Mouse (Mus musculus) cortical plate, adult 2 months (tissue): Measurements from ENCODE around the gene Dnmt3a.

Source experiments
- CTCF ChIP-seq: fragments of 200-500 bp; IDR thresholded peaks from 2 replicates; pipeline ENCODE4 v1.5.1; 2011; ENCODE audit warnings: mild to moderate bottlenecking, control low read depth, low read length; ENCODE audit not compliant: insufficient read depth; ENCODE audit errors: extremely low read depth
- POLR2A ChIP-seq: fragments of 200-500 bp; IDR thresholded peaks from 2 replicates; pipeline ENCODE4 v1.6.1; 2011; ENCODE audit warnings: mild to moderate bottlenecking, low read length, control low read depth; ENCODE audit not compliant: insufficient read depth; ENCODE audit errors: extremely low read depth

DNA sequence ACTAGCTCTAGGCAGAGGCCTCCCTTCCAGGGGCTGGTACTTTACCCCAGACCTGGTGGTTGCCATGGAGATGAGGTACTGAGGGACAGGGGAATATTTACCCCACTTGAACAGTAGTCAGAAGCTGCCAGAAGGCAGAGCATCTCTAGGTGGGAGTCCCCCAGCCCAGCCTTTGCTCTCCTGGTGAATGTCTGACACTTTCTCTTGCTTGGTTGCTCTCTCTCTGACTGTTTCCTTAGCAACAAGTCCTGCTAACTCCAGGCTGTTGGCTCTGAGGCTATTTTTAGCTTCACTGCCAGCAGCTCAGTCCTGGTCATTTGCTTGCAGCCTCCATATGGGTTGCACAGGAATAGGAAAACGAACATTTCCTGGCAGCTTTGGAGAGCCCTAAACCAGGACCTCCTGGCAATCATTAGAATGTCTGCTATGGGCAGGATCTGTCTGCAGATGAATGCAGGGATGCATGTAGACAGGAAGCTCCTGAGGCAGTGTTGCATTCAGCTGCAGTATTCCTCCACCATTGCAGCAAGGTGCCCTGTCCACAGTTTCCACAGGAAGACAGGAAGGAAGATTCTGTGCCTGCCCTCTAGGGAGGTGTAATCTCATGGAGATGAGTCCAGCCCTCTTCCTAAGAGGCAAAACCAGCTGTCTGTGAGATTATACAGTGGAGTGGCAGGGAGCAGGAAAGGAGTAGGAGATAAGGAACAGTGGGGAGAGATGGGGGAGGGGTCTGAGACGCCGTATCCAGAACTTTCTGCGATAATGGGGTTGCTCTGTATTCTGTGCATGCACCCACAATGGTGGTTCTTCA lies 81.9 kb downstream of the Dnmt3a start:
- TF ChIP-seq CTCF (no peak), POLR2A (no peak)
